Mouse (Mus musculus) forelimb bud, embryonic 11.5 days (tissue): Measurements from ENCODE around the gene Wdr4.
A peak's percentile ranks its signal among the peaks of the same experiment; 100 is the strongest.
"Not testable (repeated sequence)": the region's sequence is repeated elsewhere in the genome, so short reads cannot be mapped to it uniquely, and the experiment has no call there.

Source experiments
- DNase-seq: peaks from one replicate; pipeline ENCODE4 v3.0.0-alpha.2; 2012; ENCODE audit warnings: low read depth, low spot score

Wdr4 gene

DNA sequence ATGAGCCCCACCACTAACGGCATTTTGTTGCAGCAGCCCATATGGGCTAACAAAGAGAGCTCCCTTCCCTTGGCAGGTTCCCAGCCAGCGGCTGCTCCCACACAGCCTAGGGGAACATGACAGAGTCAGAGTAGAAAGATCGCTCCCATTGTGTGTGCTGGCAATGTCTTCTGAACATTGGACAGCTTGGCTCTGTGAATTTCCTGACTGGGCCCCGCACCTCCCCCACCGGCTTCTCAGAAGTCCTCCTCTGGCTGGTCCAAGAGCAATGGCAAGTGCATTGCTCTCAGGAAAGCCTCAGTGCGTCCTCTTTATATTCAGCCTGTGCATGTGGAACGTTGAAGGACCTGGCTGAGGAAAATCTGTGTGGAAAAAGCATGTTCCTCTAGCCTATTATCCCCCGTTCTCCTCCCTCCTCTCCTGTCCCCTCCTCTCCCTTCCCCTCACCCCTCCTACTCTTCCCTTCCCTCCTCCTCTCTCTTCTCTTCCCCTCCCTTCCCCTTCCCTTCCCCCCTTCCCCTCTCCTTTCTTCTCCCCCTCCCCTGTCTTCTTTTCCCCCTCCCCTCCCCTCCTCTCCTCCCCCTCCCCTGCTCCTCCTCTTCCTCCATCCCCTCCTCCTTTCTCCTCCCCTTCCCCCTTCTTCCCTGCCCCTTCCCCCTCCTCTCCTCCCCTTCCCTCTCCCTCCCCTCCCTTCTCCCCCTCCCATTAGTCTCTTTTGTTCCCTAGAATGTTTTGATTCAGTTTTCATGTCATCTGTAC is 16.3 kb upstream of the Wdr4 start:
- DNase-seq = no peak

- DNase-seq = no peak
Measured at GRCm38 (mm10) chr17:31535358-31535757, 15.6 kb upstream of the Wdr4 start.

DNA sequence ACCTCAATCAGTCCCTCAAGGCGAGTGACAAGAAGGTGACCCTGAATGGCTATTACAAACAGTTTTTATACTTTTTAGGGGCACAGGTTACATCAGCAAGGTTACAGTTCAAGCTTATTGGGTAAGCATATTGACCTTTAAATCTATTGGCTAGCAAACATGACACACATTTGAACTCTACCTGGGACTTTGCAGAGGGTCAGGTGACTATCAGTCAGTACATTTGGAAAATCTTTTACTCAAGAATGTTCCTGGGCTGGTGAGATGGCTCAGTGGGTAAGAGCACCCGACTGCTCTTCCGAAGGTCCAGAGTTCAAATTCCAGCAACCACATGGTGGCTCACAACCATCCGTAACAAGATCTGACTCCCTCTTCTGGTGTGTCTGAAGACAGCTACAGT is 12.6 kb upstream of the Wdr4 start:
- not testable (repeated sequence) for DNase-seq

DNA sequence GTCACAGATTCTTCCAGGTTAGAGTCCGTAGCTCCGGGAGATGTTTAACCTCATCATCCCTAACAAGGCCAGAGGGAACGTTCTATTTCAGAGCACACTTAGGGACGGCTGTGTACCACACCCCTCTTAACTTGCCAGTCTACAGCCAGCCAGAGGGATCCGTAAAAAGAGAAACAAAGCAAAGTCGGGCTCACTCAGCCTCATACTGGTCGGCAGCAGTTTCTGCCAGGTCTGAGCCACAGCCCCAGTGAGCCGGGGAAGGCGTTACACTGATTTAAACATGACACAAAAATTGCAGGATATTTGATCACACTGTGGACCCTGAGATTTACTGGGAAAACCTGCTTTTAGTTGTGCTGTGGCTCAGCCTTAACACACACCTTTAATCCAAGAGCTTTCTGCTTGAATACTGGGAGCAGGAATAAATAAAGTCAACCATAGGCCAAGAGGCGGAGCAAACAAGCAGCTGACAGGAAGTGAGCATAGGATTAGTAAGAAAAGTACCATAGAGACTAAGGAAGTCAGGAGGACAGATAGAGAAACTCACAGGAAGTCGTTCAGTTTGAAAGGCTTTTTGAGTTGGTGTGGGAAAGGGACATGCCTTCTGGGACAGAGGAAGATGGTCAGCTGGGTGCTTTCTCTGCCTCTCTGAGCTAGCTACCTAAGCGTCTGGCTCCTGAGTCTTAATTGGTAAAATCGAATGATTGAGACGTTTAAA is 11.8 kb upstream of the Wdr4 start:
- no peak for DNase-seq

DNA sequence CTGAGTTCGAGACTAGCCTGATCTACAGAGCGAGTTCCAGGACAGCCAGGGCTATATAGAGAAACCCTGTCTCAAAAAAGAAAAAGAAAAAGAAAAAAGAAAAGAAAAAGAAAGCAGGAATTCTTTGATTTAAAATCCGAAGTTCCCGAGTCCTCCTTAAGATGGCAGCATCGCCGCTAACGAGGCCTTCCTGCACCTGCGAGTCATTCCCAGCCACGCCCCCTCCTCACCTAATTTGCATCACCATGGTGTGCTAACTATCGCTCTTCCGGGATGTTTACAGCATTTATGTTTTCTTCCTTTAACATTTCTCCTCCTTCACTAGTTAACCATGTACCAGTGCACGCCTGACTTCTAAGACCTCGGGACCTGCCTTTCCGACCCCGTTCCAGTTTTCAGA is 9.5 kb upstream of the Wdr4 start:
- no peak for DNase-seq

DNA sequence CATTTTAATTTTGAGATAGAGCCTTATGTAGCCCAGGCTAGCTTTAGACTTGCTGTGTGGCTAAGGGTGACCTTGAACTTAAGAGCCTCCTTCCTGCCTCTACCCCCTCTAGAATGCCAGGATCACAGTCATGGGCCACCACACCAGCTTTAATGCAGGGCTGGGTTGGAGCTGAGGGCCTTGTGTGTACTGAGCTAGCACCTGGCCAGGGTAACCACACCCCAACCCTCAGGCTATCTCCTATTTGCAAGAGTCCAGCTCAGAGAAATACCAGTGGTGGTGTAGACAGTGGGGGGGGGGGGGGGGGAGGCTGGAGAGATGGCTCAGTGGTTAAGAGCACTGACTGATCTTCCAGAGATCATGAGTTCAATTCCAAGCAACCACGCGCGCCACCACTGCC is 6.0 kb upstream of the Wdr4 start:
- no peak for DNase-seq

DNA sequence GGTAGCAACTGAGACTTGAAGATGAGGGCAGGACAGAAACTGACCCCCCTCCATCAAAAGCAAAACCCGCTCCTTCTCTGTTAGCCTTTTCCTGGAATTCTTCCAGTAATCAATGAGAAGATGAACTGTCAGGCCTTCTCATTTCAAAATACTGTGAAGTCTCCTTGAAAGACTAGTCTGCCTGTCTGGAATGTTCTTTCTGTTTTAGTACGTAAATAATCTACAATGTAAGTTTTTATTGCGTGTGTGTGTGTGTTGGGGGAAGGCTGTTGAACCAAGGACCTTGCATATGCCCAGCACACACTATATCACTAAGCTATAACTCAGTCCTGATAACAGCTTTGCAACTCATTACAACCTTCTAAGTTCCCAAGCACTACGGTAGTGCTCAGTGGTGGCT is 5.3 kb upstream of the Wdr4 start:
- no peak for DNase-seq

DNA sequence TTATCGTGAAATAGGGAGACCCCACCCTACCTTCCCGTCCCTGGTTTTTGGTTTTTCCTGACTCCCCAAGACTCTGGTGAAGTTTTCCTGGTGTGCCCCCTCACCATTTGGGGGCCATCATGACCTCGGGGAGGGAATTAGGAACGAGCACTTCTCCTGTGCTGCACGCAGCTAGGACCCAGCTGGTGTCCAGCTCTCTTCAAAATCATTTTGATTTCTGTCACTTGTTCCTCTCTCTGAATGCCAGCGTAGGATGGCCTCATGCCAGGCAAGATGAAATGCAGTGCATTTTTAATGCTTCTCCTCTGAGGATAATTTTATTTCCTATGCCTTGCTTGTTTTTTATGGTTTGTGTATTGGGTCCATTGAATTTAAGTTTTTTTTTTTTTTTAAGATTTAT is 2.2 kb upstream of the Wdr4 start:
- DNase-seq = no peak

DNA sequence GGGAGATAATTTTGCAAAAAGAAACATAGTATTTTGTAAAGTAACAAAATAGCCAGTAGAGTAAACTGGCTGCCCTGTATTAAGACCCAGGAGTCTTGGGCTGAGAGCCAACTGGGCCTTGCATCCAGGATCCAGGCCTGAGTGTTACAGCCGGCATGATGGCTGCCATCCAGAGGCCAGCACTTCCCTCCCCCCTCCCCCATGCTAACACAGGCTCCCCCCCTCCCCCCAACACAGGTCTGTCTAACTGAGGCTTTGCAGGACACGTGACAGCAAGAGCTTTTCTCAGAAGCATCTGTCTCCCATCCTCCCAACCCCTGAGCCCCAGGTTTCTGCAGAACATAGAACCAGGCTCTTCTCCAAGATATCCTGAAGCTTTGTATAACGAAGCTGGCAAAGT is 1.1 kb upstream of the Wdr4 start:
- DNase-seq = no peak

DNA sequence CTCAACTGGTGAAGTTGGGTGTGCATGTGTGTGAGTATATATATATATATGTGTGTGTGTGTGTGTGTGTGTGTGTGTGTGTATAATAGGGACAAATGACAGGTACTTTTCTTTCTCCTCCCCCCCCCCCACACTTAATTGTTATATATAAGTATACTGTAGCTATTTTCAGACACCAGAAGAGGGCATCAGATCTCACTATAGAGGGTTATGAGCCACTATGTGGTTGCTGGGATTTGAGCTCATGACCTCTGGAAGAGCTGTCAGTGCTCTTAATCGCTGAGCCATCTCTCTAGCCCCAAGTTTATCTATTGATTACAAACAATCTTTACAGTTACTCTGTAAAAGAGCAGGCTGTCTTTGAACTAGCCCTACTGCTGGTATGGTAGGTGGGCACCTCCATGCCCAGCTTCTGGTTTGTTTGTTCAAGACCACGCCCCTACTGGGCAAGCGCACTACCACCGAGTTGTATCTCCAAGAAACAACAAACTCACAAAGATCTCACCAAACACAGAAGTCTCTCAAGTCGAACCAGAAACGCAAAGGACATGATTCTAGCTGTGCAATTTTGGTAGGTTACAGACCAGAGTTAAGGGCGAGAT is 335 bp downstream of the Wdr4 start:
- DNase-seq = no peak

GRCm38 (mm10) chr17:31514696-31515095 is 5.1 kb downstream of the Wdr4 start:
- DNase-seq = no peak

DNA sequence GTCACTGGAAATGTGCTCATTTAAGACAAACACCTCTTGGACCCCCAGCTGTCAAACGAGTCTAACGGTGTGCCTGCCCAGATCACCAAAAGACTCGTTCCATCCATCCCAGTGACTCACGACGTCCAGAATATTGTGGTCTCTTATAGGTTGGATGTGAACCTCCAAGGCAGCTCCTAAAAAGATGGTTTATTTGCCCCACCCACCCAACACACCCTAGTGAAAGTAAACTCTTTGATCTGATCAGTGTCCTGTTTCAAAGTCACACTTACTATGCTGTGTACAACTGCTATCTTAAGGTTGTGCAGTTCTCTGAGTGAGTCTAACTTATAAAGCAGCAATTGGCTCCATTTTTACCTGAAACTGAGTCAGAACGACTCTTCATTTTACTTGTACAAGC is 7.2 kb downstream of the Wdr4 start:
- no peak for DNase-seq

- peak; percentile 89 for DNase-seq
Measured at GRCm38 (mm10) chr17:31511792-31512495, 7.8 kb downstream of the Wdr4 start.

GRCm38 (mm10) chr17:31510944-31511343 is 8.8 kb downstream of the Wdr4 start:
- no peak for DNase-seq

DNA sequence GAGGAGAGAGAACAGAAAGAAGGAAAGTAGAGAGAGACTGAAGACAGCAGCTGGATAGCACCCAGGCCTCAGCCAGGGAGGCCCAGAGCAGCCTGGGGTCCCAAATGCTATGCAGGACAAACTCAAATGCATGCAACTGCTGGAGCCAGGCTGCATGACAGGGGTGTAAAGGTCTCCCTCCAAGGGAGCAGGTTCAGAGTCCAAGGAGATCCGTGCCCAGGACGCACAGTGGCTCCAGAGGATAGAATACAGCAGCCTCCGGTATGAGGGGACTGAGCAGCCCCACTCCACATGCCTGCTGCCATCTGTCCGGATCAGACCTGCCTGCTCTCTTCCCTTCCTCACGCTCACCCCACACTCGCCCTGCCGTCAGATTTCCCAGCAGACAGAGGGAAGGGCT is 13.5 kb downstream of the Wdr4 start:
- no peak for DNase-seq

DNA sequence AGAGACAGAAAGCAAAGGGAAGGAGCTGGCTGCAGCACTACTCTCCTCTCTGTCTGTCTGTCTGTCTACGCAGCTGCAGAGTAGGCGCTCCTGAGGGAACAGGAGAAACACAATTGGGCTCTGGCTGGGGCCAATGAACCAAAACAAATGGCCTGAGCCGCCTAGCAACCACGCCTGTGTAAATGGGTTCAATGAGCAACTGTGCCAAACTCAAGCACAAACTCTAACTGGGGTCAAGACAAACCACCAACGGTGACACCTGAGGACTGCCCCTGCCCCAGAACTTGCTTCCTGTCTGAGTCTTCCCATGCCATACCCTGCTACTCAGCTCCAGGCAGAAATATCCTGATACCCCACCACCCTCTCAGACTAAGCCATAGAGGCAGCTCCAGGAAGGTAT is 14.8 kb downstream of the Wdr4 start:
- no peak for DNase-seq

DNA sequence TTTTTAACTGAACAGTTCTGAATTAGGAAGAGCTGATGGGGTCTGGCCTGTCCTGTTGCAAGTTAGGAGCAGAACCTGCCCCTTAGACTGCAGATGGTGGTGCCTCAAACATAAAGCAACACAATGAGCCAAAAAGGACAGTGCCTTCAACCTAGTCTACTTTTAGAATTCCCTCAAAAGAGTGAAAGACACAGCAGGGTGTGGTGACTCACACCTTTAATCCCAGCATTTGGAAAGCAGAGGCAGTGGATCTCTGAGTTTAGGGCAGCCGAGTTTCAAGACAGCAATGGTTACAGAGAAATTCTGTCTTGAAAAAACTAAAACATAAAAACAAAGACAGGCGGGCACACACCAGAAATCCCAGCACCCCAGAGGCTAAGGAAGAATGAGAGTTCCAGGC is 15.8 kb downstream of the Wdr4 start:
- DNase-seq = no peak

- DNase-seq = no peak
Measured at GRCm38 (mm10) chr17:31503337-31503736, 16.4 kb downstream of the Wdr4 start.

GRCm38 (mm10) chr17:31502261-31502927 is 17.4 kb downstream of the Wdr4 start:
- no peak for DNase-seq

- DNase-seq = no peak
Measured at GRCm38 (mm10) chr17:31500908-31501307, 18.9 kb downstream of the Wdr4 start.

DNA sequence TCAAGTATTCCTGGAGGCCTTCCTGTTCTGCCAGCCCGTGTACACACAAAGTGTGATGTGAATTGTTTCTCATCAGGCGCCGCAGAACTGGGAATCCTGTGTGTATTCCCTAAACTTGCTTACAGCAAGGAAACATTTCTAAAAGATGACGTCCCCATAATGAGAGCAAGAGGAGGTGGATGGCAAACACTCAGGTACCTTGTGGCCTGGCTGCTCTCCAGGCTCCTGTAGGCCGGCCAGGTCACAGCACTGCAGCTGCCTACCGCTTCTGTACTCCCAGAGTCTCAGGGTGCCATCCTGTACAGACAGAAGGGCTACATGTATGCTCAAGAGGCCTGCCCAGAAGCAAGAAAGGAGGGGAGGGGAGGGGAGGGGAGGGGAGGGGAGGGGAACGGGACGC is 19.4 kb downstream of the Wdr4 start:
- no peak for DNase-seq

GRCm38 (mm10) chr17:31499725-31500124 is 20.1 kb downstream of the Wdr4 start:
- DNase-seq = no peak
